Mouse (Mus musculus) limb, embryonic 14.5 days (tissue): ENCODE measurements at regions not wholly inside any gene's neighbourhood (a gene's known extent, or its start where the extent isn't known, plus 50 kb on each side); places are given as distances from the start of the nearest gene placed in this dataset.
A peak's percentile ranks its signal among the peaks of the same experiment; 100 is the strongest.

Experiments used
- ATAC-seq: fragments of 200-750 bp; cut with Nextera tagmentation; 2 replicates; pipeline ENCODE4 v1.8.0; 2017; ENCODE audit warnings: low read depth, moderate number of reproducible peaks, moderate TSS enrichment; ENCODE audit not compliant: low FRiP score
- DNase-seq: peaks from one replicate; pipeline ENCODE4 v3.0.0-alpha.2; 2015; ENCODE audit warnings: low spot score
- H3K27ac ChIP-seq: fragments of 300-500 bp; sonication (generic); replicated peaks from 2 replicates; pipeline ENCODE4 v1.5.1; 2014; ENCODE audit warnings: low read depth, mild to moderate bottlenecking, low read length, moderate library complexity, mixed read lengths
- H3K27me3 ChIP-seq: fragments of 300-500 bp; sonication (generic); 2 replicates; pipeline ENCODE4 v1.6.1; 2014; ENCODE audit warnings: low read length, mixed read lengths; ENCODE audit not compliant: control insufficient read depth, insufficient read depth
- H3K36me3 ChIP-seq: fragments of 300-500 bp; sonication (generic); 2 replicates; pipeline ENCODE4 v1.6.1; 2014; ENCODE audit warnings: mild to moderate bottlenecking, low read length, moderate library complexity, mixed read lengths; ENCODE audit not compliant: control insufficient read depth, insufficient read depth
- H3K4me1 ChIP-seq: fragments of 300-500 bp; sonication (generic); 2 replicates; pipeline ENCODE4 v1.6.1; 2014; ENCODE audit warnings: antibody characterized with exemption, low read length, mixed read lengths; ENCODE audit not compliant: control insufficient read depth, insufficient read depth
- H3K4me2 ChIP-seq: fragments of 300-500 bp; sonication (generic); replicated peaks from 2 replicates; pipeline ENCODE4 v1.6.1; 2014; ENCODE audit warnings: low read depth, mild to moderate bottlenecking, low read length, moderate library complexity; ENCODE audit not compliant: severe bottlenecking
- H3K4me3 ChIP-seq: fragments of 300-500 bp; sonication (generic); replicated peaks from 2 replicates; pipeline ENCODE4 v1.5.1; 2014; ENCODE audit warnings: low read length
- H3K9ac ChIP-seq: fragments of 300-500 bp; sonication (generic); 2 replicates; pipeline ENCODE4 v1.6.1; 2014; ENCODE audit warnings: mild to moderate bottlenecking, low read depth, low read length, moderate library complexity; ENCODE audit not compliant: severe bottlenecking
- H3K9me3 ChIP-seq: fragments of 300-500 bp; sonication (generic); 2 replicates; pipeline ENCODE4 v1.6.1; 2016; ENCODE audit warnings: low read length; ENCODE audit not compliant: control insufficient read depth
- POLR2A ChIP-seq: fragments of 200-500 bp; IDR thresholded peaks from 2 replicates; pipeline ENCODE4 v1.8.0; 2012; ENCODE audit warnings: inconsistent platforms, mild to moderate bottlenecking, moderate library complexity, borderline replicate concordance; ENCODE audit not compliant: insufficient read depth, insufficient read length; ENCODE audit errors: extremely low read depth
- WGBS: fragments of 180-500 bp; shearing (Covaris S2); extraction: QIAGEN DNeasy Blood & Tissue Kit; methylation state at CpG from one replicate; pipeline ENCODE4 v1.1.7; 2014; 5-methylcytosine and 5-hydroxymethylcytosine counted together

- ATAC-seq (no peak), DNase-seq (no peak)
- Histone ChIP-seq H3K9me3 (no peaks in the 10 kb centered on the region), H3K27ac (no peak overlapping the region), H3K4me3 (no peak overlapping the region), H3K4me1 (no peaks in the 10 kb centered on the region), H3K9ac (no peak overlapping the region), H3K36me3 (no peaks in the 10 kb centered on the region), H3K4me2 (no peak overlapping the region), H3K27me3 (no peaks in the 10 kb centered on the region)
- WGBS, result 83% methylated on average over 4 of the region's 4 CpGs
- no peak for TF ChIP-seq POLR2A
Observed at GRCm38 (mm10) chr15:29356395-29356794, 816.0 kb upstream of the Ctnnd2 start.

DNA sequence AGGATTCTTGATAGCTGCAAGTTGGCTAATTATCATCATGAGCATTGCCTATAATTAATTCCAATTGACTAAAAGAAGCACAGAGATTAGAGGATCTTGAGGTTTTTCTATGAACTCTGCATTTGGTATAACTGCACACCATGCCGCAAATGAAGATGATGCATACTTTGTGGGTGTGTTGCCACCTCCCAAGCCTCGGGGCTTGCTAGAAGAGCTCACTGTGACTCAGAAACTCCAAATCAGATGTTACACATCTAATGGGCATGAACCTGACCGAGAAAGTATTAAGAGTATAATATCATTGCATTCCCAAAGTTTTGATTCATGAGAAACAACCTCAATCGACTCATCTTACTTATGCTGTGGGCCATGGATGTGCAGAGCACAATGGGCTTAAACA, 772.5 kb upstream of the Ctnnd2 start:
- WGBS, result 90% methylated on average over 4 of the region's 4 CpGs
- ATAC-seq (no peak), DNase-seq (no peak)
- TF ChIP-seq POLR2A, result no peak
- H3K4me1 ChIP-seq, result no peaks in the 10 kb centered on the region
- no peaks in the 10 kb centered on the region for H3K27me3 ChIP-seq
- no peak overlapping the region for H3K4me2 ChIP-seq
- no peaks in the 10 kb centered on the region for H3K36me3 ChIP-seq
- H3K27ac ChIP-seq, result no peak overlapping the region
- no peaks in the 10 kb centered on the region for H3K9me3 ChIP-seq
- H3K4me3 ChIP-seq, result no peak overlapping the region
- H3K9ac ChIP-seq, result no peak overlapping the region

GRCm38 (mm10) chr15:29433033-29433739, 739.2 kb upstream of the Ctnnd2 start:
- Histone ChIP-seq H3K9ac (no peak overlapping the region), H3K4me3 (no peak overlapping the region), H3K27me3 (no peaks in the 10 kb centered on the region), H3K36me3 (no peaks in the 10 kb centered on the region), H3K9me3 (no peaks in the 10 kb centered on the region), H3K4me1 (no peaks in the 10 kb centered on the region), H3K27ac (no peak overlapping the region), H3K4me2 (no peak overlapping the region)
- no peak for ATAC-seq
- no peak for DNase-seq
- 22% methylated on average over 4 of the region's 4 CpGs for WGBS
- no peak for TF ChIP-seq POLR2A

DNA sequence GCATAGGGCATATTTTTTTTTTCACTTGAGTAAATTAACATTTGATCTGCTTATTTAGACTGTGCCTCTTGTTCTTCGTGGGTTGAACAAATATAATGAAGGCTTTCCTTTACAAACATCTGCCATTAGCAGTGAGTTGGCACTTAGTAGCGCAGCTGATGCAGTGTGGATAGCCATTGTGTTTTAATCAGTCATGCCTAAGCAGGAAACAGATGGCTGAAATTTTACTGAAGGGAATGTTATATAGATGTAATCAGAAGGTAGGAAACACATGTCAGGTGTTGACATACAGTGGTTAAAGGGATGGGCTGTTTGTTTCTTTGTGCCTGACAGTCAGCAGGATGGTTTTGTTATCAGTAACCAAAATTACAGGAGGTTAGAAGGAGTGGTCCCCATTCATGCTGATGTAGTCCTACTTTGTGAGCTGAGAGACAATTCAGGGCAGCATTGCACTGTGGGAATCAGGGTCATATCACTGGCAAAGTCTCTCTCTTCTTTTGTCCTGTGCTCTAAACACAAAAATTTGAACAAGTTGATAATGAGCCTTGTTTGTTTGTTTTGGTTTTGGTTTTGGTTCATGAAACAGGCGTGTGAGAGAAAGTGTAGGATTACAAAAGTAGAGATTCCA, 734.6 kb upstream of the Ctnnd2 start:
- no peaks in the 10 kb centered on the region for H3K27me3 ChIP-seq
- DNase-seq (no peak), ATAC-seq (no peak)
- 60% methylated on average over 3 of the region's 3 CpGs for WGBS
- no peak overlapping the region for H3K4me2 ChIP-seq
- no peak overlapping the region for H3K4me3 ChIP-seq
- H3K27ac ChIP-seq, result no peak overlapping the region
- no peaks in the 10 kb centered on the region for H3K4me1 ChIP-seq
- no peaks in the 10 kb centered on the region for H3K9me3 ChIP-seq
- no peak overlapping the region for H3K9ac ChIP-seq
- no peak for TF ChIP-seq POLR2A
- no peaks in the 10 kb centered on the region for H3K36me3 ChIP-seq

- Histone ChIP-seq H3K4me1 (no peaks in the 10 kb centered on the region), H3K4me3 (no peak overlapping the region), H3K36me3 (no peaks in the 10 kb centered on the region), H3K9ac (no peak overlapping the region), H3K9me3 (no peaks in the 10 kb centered on the region), H3K4me2 (no peak overlapping the region), H3K27ac (no peak overlapping the region), H3K27me3 (no peaks in the 10 kb centered on the region)
- TF ChIP-seq POLR2A, result no peak
- 60% methylated on average over 2 of the region's 2 CpGs for WGBS
- ATAC-seq, result no peak
- DNase-seq, result peak; percentile 12
Observed at GRCm38 (mm10) chr15:29447876-29448275, 724.5 kb upstream of the Ctnnd2 start.
